Mouse (Mus musculus) limb, embryonic 11.5 days (tissue): ENCODE measurements around the gene Irak1. TPM values are rescaled to one million over a fixed set of nuclear protein-coding genes. Genes with fewer than 3 reads are reported as not detected.

Experiments
- microRNA counts: library from miRNA; unstranded; fragments of <30 nt; microRNA quantifications from one replicate; lab custom pipeline; 2016
- microRNA-seq: library from miRNA; unstranded; fragments of <30 nt; microRNA quantifications from one replicate; pipeline ENCODE4, GENCODE M21; 2016
- polyA plus RNA-seq: library from polyadenylated mRNA; unstranded; fragments of >200 nt; fragmentation: Nextera tagmentation; extraction: Ambion mirVana; gene quantifications from 2 replicates; pipeline ENCODE4 v1.2.1, GENCODE M21; 2014

Irak1 gene
- polyA plus RNA-seq, 1 experiment from 2014 or later: 40.3 TPM

MicroRNA genes within 50 kb of the gene (microRNA counts, 519-probe panel; counts per million panel counts)
- microRNA mmu-miR-718 (lab: Ali Mortazavi, UCI): not detected

Small RNA genes within 50 kb of the gene (microRNA-seq; reads per million reads assigned to microRNA genes)
- 2.1 reads per million for gene Mir5132
- not detected for gene Mir718

Other genes starting within 250 kb of the Irak1 start
- 2.5 and 3.3 TPM in 2 replicates for gene Srpk3, start 249.5 kb downstream of the Irak1 start, polyA plus RNA-seq
- 185 and 186 TPM in 2 replicates for gene Idh3g, start 237.0 kb downstream of the Irak1 start, polyA plus RNA-seq
- 122 and 124 TPM in 2 replicates for gene Ssr4, start 236.9 kb downstream of the Irak1 start, polyA plus RNA-seq
- 0.73 and 1.1 TPM in 2 replicates for gene Pdzd4, start 198.9 kb downstream of the Irak1 start, polyA plus RNA-seq
- 0.21 and 0.35 TPM in 2 replicates for gene Avpr2, start 131.8 kb downstream of the Irak1 start, polyA plus RNA-seq
- 0.85 and 1.2 TPM in 2 replicates for gene L1cam, start 127.8 kb downstream of the Irak1 start, polyA plus RNA-seq
- gene Arhgap4, start 102.0 kb downstream of the Irak1 start, polyA plus RNA-seq: 2.0 and 2.3 TPM in 2 replicates
- 156 and 159 TPM in 2 replicates for gene Naa10, start 102.0 kb downstream of the Irak1 start, polyA plus RNA-seq
- 9.8 and 13.2 TPM in 2 replicates for gene Renbp, start 93.1 kb downstream of the Irak1 start, polyA plus RNA-seq
- gene Hcfc1, start 57.6 kb downstream of the Irak1 start, polyA plus RNA-seq: 84.0 and 85.5 TPM in 2 replicates
- gene Opn1mw, start 103.5 kb upstream of the Irak1 start, polyA plus RNA-seq: not detected in 2 replicates
- 12.0 and 13.1 TPM in 2 replicates for gene Mecp2, start 111.4 kb upstream of the Irak1 start, polyA plus RNA-seq
- gene Tex28, start 143.9 kb upstream of the Irak1 start, polyA plus RNA-seq: not detected in 2 replicates
- not detected in 2 replicates for gene Tktl1, start 153.3 kb upstream of the Irak1 start, polyA plus RNA-seq
- 281 and 303 TPM in 2 replicates for gene Flna, start 225.9 kb upstream of the Irak1 start, polyA plus RNA-seq
- gene Emd, start 230.8 kb upstream of the Irak1 start, polyA plus RNA-seq: 34.9 and 38.2 TPM in 2 replicates
- 867 and 882 TPM in 2 replicates for gene Rpl10, start 246.9 kb upstream of the Irak1 start, polyA plus RNA-seq